Mouse (Mus musculus) CH12.LX (cell line): ENCODE results near the gene Mavs.

Source experiments
- CTCF ChIP-seq, 2 experiments: IDR thresholded peaks in 1 of 2; conservative IDR thresholded peaks in 1 of 2; 2 replicates each; pipeline ENCODE4 v1.5.1; 2011 to 2012; ENCODE audit warnings: low read depth in 2 of 2, low read length in 2 of 2, improper control_type of control experiment in 1 of 2, inconsistent platforms in 1 of 2, mild to moderate bottlenecking in 1 of 2, moderate library complexity in 1 of 2
- ELF1 ChIP-seq: IDR thresholded peaks from 2 replicates; pipeline ENCODE4 v1.6.1; 2014; ENCODE audit warnings: low read depth, mild to moderate bottlenecking, inconsistent platforms, low read length, improper control_type of control experiment
- EP300 ChIP-seq: IDR thresholded peaks from 2 replicates; pipeline ENCODE4 v1.6.1; 2011; ENCODE audit warnings: low read length, improper control_type of control experiment
- HCFC1 ChIP-seq: IDR thresholded peaks from 2 replicates; pipeline ENCODE4 v1.6.1; 2012; ENCODE audit warnings: low read depth, mild to moderate bottlenecking, inconsistent platforms, low read length, improper control_type of control experiment
- KAT2A ChIP-seq: IDR thresholded peaks from 2 replicates; pipeline ENCODE4 v1.6.1; 2012; ENCODE audit warnings: low read length, improper control_type of control experiment, inconsistent platforms; ENCODE audit not compliant: insufficient replicate concordance
- MAX ChIP-seq: IDR thresholded peaks from 2 replicates; pipeline ENCODE4 v1.6.1; 2011; ENCODE audit warnings: low read length, improper control_type of control experiment
- PAX5 ChIP-seq: IDR thresholded peaks from 2 replicates; pipeline ENCODE4 v1.6.1; 2012; ENCODE audit warnings: low read length, inconsistent platforms, mixed read lengths
- POLR2A ChIP-seq: IDR thresholded peaks from 2 replicates; pipeline ENCODE4 v1.6.1; 2011; ENCODE audit warnings: low read depth, mild to moderate bottlenecking, improper control_type of control experiment, low read length
- USF1 ChIP-seq: IDR thresholded peaks from 2 replicates; pipeline ENCODE4 v1.6.1; 2014; ENCODE audit warnings: low read depth, mild to moderate bottlenecking, inconsistent platforms, low read length, improper control_type of control experiment
- ZMIZ1 ChIP-seq: IDR thresholded peaks from 2 replicates; pipeline ENCODE4 v1.6.1; 2012; ENCODE audit warnings: low read depth, mild to moderate bottlenecking, inconsistent platforms, low read length, improper control_type of control experiment
- ZNF384 ChIP-seq: IDR thresholded peaks from 2 replicates; pipeline ENCODE4 v1.6.1; 2012; ENCODE audit warnings: low read depth, low read length, improper control_type of control experiment, inconsistent platforms

GRCm38 (mm10) chr2:131262213-131262672, 28.4 kb downstream of the Mavs start, which contains the start of gene Pank2:
- 0 out of 2 replicates have a peak, but pooled peaks have one; percentile 22 for TF ChIP-seq MAX
- TF ChIP-seq EP300, result no peak
- TF ChIP-seq PAX5, result no peak
- peak; percentile 70 for TF ChIP-seq ELF1
- TF ChIP-seq HCFC1, result peak; percentile 67
- TF ChIP-seq POLR2A, result peak; percentile 87
- peak; percentile 92 for TF ChIP-seq ZMIZ1
- TF ChIP-seq CTCF (conservative IDR thresholded peaks at IDR 0.05 in 1 of 2, IDR thresholded peaks at IDR 0.05 in 1 of 2; ENCODE audit: low read depth in 2 of 2, low read length in 2 of 2), result peak in 1 of 2 experiments; percentile 50; a peak in 2 of 4 replicates
- TF ChIP-seq ZNF384, result no peak
- no peak for TF ChIP-seq USF1
- TF ChIP-seq KAT2A, result 0 out of 2 replicates have a peak, but pooled peaks have one; percentile 55
